Comparison of ENCODE assay signal across 22 mouse cellular contexts in genomic region chr11:112835468-112836092, GRCm38 (mm10). TPM values are rescaled to one million over a fixed set of nuclear protein-coding genes. Genes with fewer than 3 reads are reported as not detected.
A peak's percentile ranks its signal among the peaks of the same experiment; 100 is the strongest.
DNase-seq lines count a peak whose midpoint lies in the region; ATAC-seq and TF ChIP-seq lines count a peak whose summit lies in the region.
"Had no signal": no experiment of that assay in that cellular context is flagged by ENCODE, and none has a peak within 500 bp of the region (broad histone marks: within the 10 kb centered on the region; RNA-seq: fewer than 3 reads in every experiment).

No protein-coding gene starts in this region.

- no peaks in the 10 kb centered on the region for H3K9me3 ChIP-seq in kidney, postnatal 0 days (replicated peaks; ENCODE audit: low read length)
- H3K9me3 ChIP-seq in embryonic facial prominence, embryonic 11.5 days (replicated peaks; ENCODE audit: control insufficient read depth, low read length): no peaks in the 10 kb centered on the region
- H3K9me3 ChIP-seq in intestine, postnatal 0 days (ENCODE audit: control insufficient read depth): no peaks in the 10 kb centered on the region
- H3K9me3 ChIP-seq: heart, embryonic 10.5 days; limb, embryonic 13.5 days; liver, embryonic 15.5 days had no signal

- no peak overlapping the region for H3K9ac ChIP-seq in kidney, postnatal 0 days (ENCODE audit: low read depth, low read length)
- H3K9ac ChIP-seq in embryonic facial prominence, embryonic 11.5 days (replicated peaks; ENCODE audit: low read length): no peak overlapping the region
- H3K9ac ChIP-seq in intestine, postnatal 0 days (ENCODE audit: low read depth, low read length): no peak overlapping the region
- H3K9ac ChIP-seq: forebrain, postnatal 0 days; limb, embryonic 13.5 days; liver, embryonic 15.5 days had no signal

- TF ChIP-seq CTCF in kidney, postnatal 0 days (IDR thresholded peaks at IDR 0.05; ENCODE audit: low read depth): no peak
- no peak for TF ChIP-seq CTCF in intestine, postnatal 0 days (IDR thresholded peaks at IDR 0.05; ENCODE audit: low read depth)

- peak; percentile 11 for DNase-seq in kidney, postnatal 0 days (ENCODE audit: low spot score)
- DNase-seq in kidney, postnatal 10 days: no peak
- DNase-seq in embryonic facial prominence, embryonic 11.5 days (ENCODE audit: low spot score): peak; percentile 37
- peak; percentile 11 to 63 for DNase-seq in lung, postnatal 4 days
- DNase-seq in left cerebral cortex, adult 18-20 months (ENCODE audit: low spot score in 2 of 2): no peak
- DNase-seq in thymus, postnatal 25 days: no peak
- DNase-seq: adrenal gland, adult 2 months; cerebellum, adult 9-11 months; forebrain, postnatal 0 days; gastrocnemius, postnatal 25 days; heart, postnatal 14 days; retina, postnatal 1 day; thymus, postnatal 14 days had no signal

- H3K27ac ChIP-seq in kidney, postnatal 0 days: no peak overlapping the region
- no peak overlapping the region for H3K27ac ChIP-seq in embryonic facial prominence, embryonic 11.5 days (replicated peaks; ENCODE audit: low read depth, low read length)
- no peak overlapping the region for H3K27ac ChIP-seq in intestine, postnatal 0 days (ENCODE audit: low read depth, low read length)
- H3K27ac ChIP-seq: heart, embryonic 10.5 days; hindbrain, postnatal 0 days; limb, embryonic 13.5 days; liver, embryonic 15.5 days had no signal

- 30% methylated on average over 7 of the region's 7 CpGs for WGBS in kidney, postnatal 0 days
- WGBS in embryonic facial prominence, embryonic 11.5 days: 39% methylated on average over 7 of the region's 7 CpGs
- WGBS in intestine, postnatal 0 days: 16% methylated on average over 7 of the region's 7 CpGs

- ATAC-seq in kidney, postnatal 0 days (replicated peaks; ENCODE audit: low FRiP score, low read depth): no peak
- no peak for ATAC-seq in embryonic facial prominence, embryonic 11.5 days (replicated peaks; ENCODE audit: insufficient number of reproducible peaks, low FRiP score, low TSS enrichment, low read depth)
- peak; percentile 65 for ATAC-seq in intestine, postnatal 0 days
- ATAC-seq: CD4-positive, CD25-positive, alpha-beta regulatory T cell, adult 4 months; forebrain, postnatal 0 days; hindbrain, postnatal 0 days had no signal

- no peaks in the 10 kb centered on the region for H3K36me3 ChIP-seq in kidney, postnatal 0 days (ENCODE audit: insufficient read depth, low read length)
- no peaks in the 10 kb centered on the region for H3K36me3 ChIP-seq in embryonic facial prominence, embryonic 11.5 days (replicated peaks; ENCODE audit: control insufficient read depth, insufficient read depth, low read depth, low read length)
- H3K36me3 ChIP-seq in intestine, postnatal 0 days (ENCODE audit: control insufficient read depth, insufficient read depth): no peaks in the 10 kb centered on the region
- H3K36me3 ChIP-seq: heart, embryonic 10.5 days; limb, embryonic 13.5 days; liver, embryonic 15.5 days had no signal

- no peaks in the 10 kb centered on the region for H3K27me3 ChIP-seq in kidney, postnatal 0 days (ENCODE audit: insufficient read depth, low read length)
- H3K27me3 ChIP-seq in embryonic facial prominence, embryonic 11.5 days (ENCODE audit: control insufficient read depth, insufficient read depth, low read length): no peaks in the 10 kb centered on the region
- H3K27me3 ChIP-seq in intestine, postnatal 0 days (replicated peaks; ENCODE audit: control insufficient read depth, insufficient read depth, low read length): no peaks in the 10 kb centered on the region
- H3K27me3 ChIP-seq: limb, embryonic 13.5 days; liver, embryonic 15.5 days had no signal

- H3K4me1 ChIP-seq in kidney, postnatal 0 days (replicated peaks; ENCODE audit: insufficient read depth, low read length): no peaks in the 10 kb centered on the region
- no peaks in the 10 kb centered on the region; the same call in 1 of the 2 replicates for H3K4me1 ChIP-seq in embryonic facial prominence, embryonic 11.5 days (ENCODE audit: control insufficient read depth, insufficient read depth, low read length)
- no peaks in the 10 kb centered on the region for H3K4me1 ChIP-seq in intestine, postnatal 0 days (replicated peaks; ENCODE audit: control insufficient read depth, insufficient read depth, low read length)
- H3K4me1 ChIP-seq: heart, embryonic 10.5 days; liver, embryonic 15.5 days had no signal

- no peak overlapping the region for H3K4me3 ChIP-seq in kidney, postnatal 0 days (replicated peaks; ENCODE audit: low read depth, low read length)
- no peak overlapping the region for H3K4me3 ChIP-seq in embryonic facial prominence, embryonic 11.5 days (ENCODE audit: low read depth, low read length)
- H3K4me3 ChIP-seq in intestine, postnatal 0 days (ENCODE audit: low read depth, low read length): no peak overlapping the region
- H3K4me3 ChIP-seq: heart, embryonic 10.5 days; limb, embryonic 13.5 days; liver, embryonic 15.5 days had no signal

- H3K4me2 ChIP-seq in kidney, postnatal 0 days (ENCODE audit: low read length): no peak overlapping the region
- no peak overlapping the region for H3K4me2 ChIP-seq in embryonic facial prominence, embryonic 11.5 days (ENCODE audit: low read depth, low read length)
- H3K4me2 ChIP-seq in intestine, postnatal 0 days (replicated peaks; ENCODE audit: low read depth): no peak overlapping the region
- H3K4me2 ChIP-seq: limb, embryonic 13.5 days; liver, embryonic 15.5 days had no signal

RNA-seq across cellular contexts. Expression of gene Sox9, which starts 53.6 kb away (rescaled TPM):
- polyA plus RNA-seq in kidney, postnatal 0 days (2015; fragmentation: Nextera tagmentation; extraction: Ambion mirVana): 28.0 and 29.3 TPM in 2 replicates
- polyA plus RNA-seq in embryonic facial prominence, embryonic 11.5 days (2014; fragmentation: Nextera tagmentation; extraction: Ambion mirVana): 91.9 and 93.0 TPM in 2 replicates
- polyA plus RNA-seq in intestine, postnatal 0 days (2015; fragmentation: Nextera tagmentation; extraction: Ambion mirVana): 15.9 and 16.6 TPM in 2 replicates
- 10 to 100 TPM; 22.8 to 24.2 TPM for total RNA-seq in left cerebral cortex, adult 18-20 months (2021)
- total RNA-seq: megakaryocyte-erythroid progenitor cell, adult 5-6 weeks; MEL; neutrophil, adult 5-6 weeks had no signal
- polyA plus RNA-seq: CD4-positive, CD25-positive, alpha-beta regulatory T cell, adult 4 months had no signal

Comparison
In these comparisons a context has a peak if more than half of its experiments do, and no peak if none do; other contexts are left out.
1. DNase-seq: peak in kidney, postnatal 0 days (single experiment), embryonic facial prominence, embryonic 11.5 days (single experiment) and lung, postnatal 4 days (2 of 2); none in kidney, postnatal 10 days (single experiment), left cerebral cortex, adult 18-20 months (0 of 2) and thymus, postnatal 25 days (single experiment).